Mouse (Mus musculus): Measurements from ENCODE around the gene Stat5b. TPM values are rescaled to one million over a fixed set of nuclear protein-coding genes. Genes with fewer than 3 reads are reported as not detected.

The Stat5b gene
- total and polyA plus RNA-seq, 3 experiments = 29.3 to 37.0 (median 32.3) TPM

DNA sequence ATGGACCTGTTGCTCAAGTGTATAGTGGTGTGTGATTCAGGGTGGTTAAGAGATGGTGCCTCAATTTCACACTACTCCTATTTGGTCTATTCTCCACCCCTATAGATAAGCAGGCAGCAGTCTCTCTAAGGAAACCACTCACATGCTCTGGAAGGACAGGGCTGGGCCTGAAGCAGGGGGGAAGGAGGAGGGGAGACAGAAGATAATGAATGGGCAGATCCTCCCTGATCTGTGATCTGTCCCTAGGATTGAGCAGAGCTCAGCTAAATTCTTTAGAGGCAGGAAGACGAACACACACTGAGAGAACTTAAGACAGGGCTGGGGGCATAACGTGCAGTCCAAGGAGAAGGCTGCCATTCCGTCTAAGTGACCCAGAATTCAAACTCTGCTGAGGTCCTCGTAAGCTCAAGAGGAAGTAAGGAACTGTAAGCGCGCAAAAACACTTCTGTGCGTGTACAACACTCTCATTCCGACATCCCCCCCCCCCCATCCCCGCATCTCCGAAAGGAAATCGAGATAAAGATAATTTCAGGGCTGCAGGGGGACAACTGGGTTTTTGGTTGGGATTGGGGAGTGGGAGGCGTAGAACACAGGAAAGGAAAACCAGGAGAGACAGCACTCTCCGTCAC, 113.3 kb downstream of the Stat5b start (continued):
- TF ChIP-seq HCFC1 (IDR thresholded peaks at IDR 0.05; ENCODE audit: low read depth, low read length) = peak; percentile 78
- TF ChIP-seq USF2 (IDR thresholded peaks at IDR 0.05; ENCODE audit: borderline replicate concordance in 1 of 2, insufficient read depth in 1 of 2, low read depth in 1 of 2, low read length in 2 of 2) = no peak
- no peak for TF ChIP-seq UBTF (IDR thresholded peaks at IDR 0.05; ENCODE audit: borderline replicate concordance, insufficient read depth, low read depth, low read length)
- TF ChIP-seq MYB (IDR thresholded peaks at IDR 0.05; ENCODE audit: low read depth, low read length) = no peak
- peak; percentile 24; the same call in 1 of the 2 replicates for TF ChIP-seq NRF1 (IDR thresholded peaks at IDR 0.05; ENCODE audit: insufficient read depth, low read depth, low read length, poor library complexity, severe bottlenecking)
- TF ChIP-seq RCOR1 (IDR thresholded peaks at IDR 0.05; ENCODE audit: low read depth, low read length) = 0 out of 2 replicates have a peak, but pooled peaks have one; percentile 28
- peak; percentile 77 for TF ChIP-seq POLR2AphosphoS2 (IDR thresholded peaks at IDR 0.05; ENCODE audit: low read length)
- TF ChIP-seq CHD1 (IDR thresholded peaks at IDR 0.05; ENCODE audit: low read depth, low read length) = peak; percentile 82; the same call in 1 of the 2 replicates
- TF ChIP-seq USF1 (IDR thresholded peaks at IDR 0.05; ENCODE audit: low read depth, low read length) = peak; percentile 49; the same call in 1 of the 2 replicates
- TF ChIP-seq ETS1 (IDR thresholded peaks at IDR 0.05; ENCODE audit: low read depth, low read length) = peak; percentile 93
- no peak for TF ChIP-seq SMC3 (IDR thresholded peaks at IDR 0.05; ENCODE audit: low read depth, low read length)
- no peak for TF ChIP-seq KAT2A (conservative IDR thresholded peaks at IDR 0.05; ENCODE audit: low read depth, low read length)

DNA sequence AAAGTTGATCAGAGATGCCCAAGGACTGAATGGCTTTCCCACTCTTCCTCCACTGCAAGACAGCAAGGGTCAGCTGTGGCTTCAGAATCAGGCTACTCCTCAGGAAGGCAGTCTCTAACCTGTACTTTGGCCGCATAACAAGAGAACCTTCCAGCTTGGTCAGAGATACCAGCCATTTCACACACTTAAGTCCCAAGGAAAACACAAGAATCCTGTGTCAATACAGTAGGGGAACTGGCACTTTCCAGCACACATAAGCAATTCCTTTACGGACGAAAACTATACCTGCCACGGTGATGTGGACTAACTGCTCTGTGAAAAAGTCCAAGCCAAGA, 113.8 kb downstream of the Stat5b start:
- peaks cover 7 to 34% of the 10 kb centered on the region in 2 experiments for H3K36me3 ChIP-seq (ENCODE audit: control insufficient read depth in 1 of 2, insufficient read depth in 2 of 2, low read length in 2 of 2)
- H3K9ac ChIP-seq (ENCODE audit: control insufficient read depth, low read depth, low read length, poor library complexity, severe bottlenecking) = peak overlapping the region; percentile 83
- TF ChIP-seq MEF2A (IDR thresholded peaks at IDR 0.05; ENCODE audit: extremely low read depth, insufficient replicate concordance, low read depth, low read length, poor library complexity, severe bottlenecking) = no peak
- TF ChIP-seq MAFK (IDR thresholded peaks at IDR 0.05; ENCODE audit: borderline replicate concordance, low read depth, low read length) = no peak
- TF ChIP-seq CHD1 (IDR thresholded peaks at IDR 0.05; ENCODE audit: low read depth, low read length) = peak; percentile 22; the same call in 1 of the 2 replicates
- TF ChIP-seq EP300 (IDR thresholded peaks at IDR 0.05; ENCODE audit: low read depth in 1 of 2, low read length in 2 of 2) = no peak; a peak in 1 of 4 replicates
- H3K27me3 ChIP-seq (ENCODE audit: control insufficient read depth in 1 of 2, insufficient read depth in 2 of 2, low read length in 2 of 2) = no peaks in the 10 kb centered on the region
- no peaks in the 10 kb centered on the region for H3K9me3 ChIP-seq (replicated peaks; ENCODE audit: insufficient read depth, low read length)
- peak overlapping the region; percentile 85 for H3K27ac ChIP-seq (ENCODE audit: control insufficient read depth, low read depth, low read length)
- peak overlapping the region; percentile 67 to 77 for H3K4me3 ChIP-seq (ENCODE audit: control insufficient read depth in 1 of 2, insufficient read depth in 1 of 2, low read depth in 2 of 2, low read length in 2 of 2)
- no peak for DNase-seq (ENCODE audit: low read depth, low spot score)
- peaks cover 59% of the 10 kb centered on the region for H3K79me2 ChIP-seq (ENCODE audit: control insufficient read depth, insufficient read depth, low read length, poor library complexity)
- peaks cover 2 to 24% of the 10 kb centered on the region in 2 experiments; a peak in 3 of 4 replicates for H3K4me1 ChIP-seq (ENCODE audit: control insufficient read depth in 1 of 2, insufficient read depth in 2 of 2, low read length in 2 of 2)

Data from MEL (cell line).